Mouse (Mus musculus) adrenal gland, postnatal 36 days (tissue): ENCODE results near the gene Xpc. TPM values are rescaled to one million over a fixed set of nuclear protein-coding genes. Genes with fewer than 3 reads are reported as not detected.
A peak's percentile ranks its signal among the peaks of the same experiment; 100 is the strongest.

Experiments
- DNase-seq, 2 experiments: peaks; one replicate each; pipeline ENCODE4 v3.0.0; 2021; ENCODE audit warnings: mixed read lengths in 1 of 2
- long read RNA-seq, 2 experiments: library from polyadenylated mRNA; stranded (forward); transcript quantifications; one replicate each; pipeline ENCODE4 v2.0.0; 2021; ENCODE audit warnings: borderline sequencing depth in 2 of 2
- total RNA-seq, 2 experiments: library from RNA; stranded (reverse); gene quantifications; 2 replicates each; pipeline ENCODE4 v1.2.3; 2021

Gene Xpc
- total RNA-seq, result 10 to 100 TPM; 13.6 to 18.1 TPM
- long read RNA-seq, experiment 1, transcript Xpc-201 (16 exons, 3,634 nt), result major isoform, 9 of 27 reads
- long read RNA-seq, experiment 1, partial matches to known transcripts, result 18 of 27 reads
- long read RNA-seq, experiment 1, other reads (novel, unspliced or antisense), result 0 of 27 reads
- long read RNA-seq, experiment 2, transcript Xpc-201 (16 exons, 3,634 nt), result major isoform, 8 of 10 reads
- long read RNA-seq, experiment 2, partial matches to known transcripts, result 1 of 10 reads
- long read RNA-seq, experiment 2, other reads (novel, unspliced or antisense), result 1 of 10 reads

- DNase-seq, result peak; percentile 96 to 97
Measured at GRCm38 (mm10) chr6:91515545-91516449, at the start of gene Xpc, which contains the start of gene Lsm3. Gene Xpc (minus strand): TSS chr6:91515888. Gene Lsm3 (plus strand): TSS chr6:91515928.

DNA sequence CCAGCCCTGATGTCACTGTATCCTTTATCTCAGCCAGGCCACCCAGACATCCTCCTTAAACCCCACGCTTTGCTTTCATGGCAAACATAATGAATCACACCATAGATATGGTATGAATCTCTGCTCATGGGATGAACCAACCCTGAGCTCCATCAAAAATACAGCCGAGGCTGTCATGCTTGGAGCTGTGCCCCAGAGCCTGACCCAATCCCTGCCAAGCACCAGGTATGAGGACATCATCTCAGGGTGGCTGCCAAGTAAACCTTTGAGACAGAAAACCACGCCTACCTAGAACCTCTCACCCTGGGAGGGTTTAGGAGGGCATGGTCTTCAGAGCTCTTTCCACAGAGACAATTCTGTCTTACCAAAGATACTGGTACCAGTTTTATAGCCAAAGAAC, 47.3 kb upstream of the Xpc start:
- peak; percentile 60 to 62 for DNase-seq

DNA sequence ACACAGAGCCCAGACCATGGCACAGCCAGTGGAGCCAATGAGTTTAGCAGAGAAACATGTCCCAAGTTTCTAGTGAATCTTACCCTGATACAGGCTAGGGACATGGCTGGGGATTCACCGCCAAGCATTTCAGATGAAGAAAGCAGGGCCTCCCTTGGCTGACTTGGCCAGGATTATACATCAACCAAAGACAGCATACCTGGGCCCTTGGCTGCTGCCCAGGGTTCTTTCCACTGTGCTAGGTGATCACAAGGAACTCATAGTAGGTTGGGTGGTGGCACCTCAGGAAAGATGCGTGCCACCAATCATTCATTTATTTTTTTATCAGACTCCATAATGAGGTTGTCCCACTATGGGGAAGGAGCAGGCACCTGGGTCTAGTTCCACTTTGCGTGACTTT, 44.5 kb upstream of the Xpc start:
- DNase-seq, result no peak

- DNase-seq, result no peak
Measured at GRCm38 (mm10) chr6:91559371-91559770, 43.7 kb upstream of the Xpc start.

DNA sequence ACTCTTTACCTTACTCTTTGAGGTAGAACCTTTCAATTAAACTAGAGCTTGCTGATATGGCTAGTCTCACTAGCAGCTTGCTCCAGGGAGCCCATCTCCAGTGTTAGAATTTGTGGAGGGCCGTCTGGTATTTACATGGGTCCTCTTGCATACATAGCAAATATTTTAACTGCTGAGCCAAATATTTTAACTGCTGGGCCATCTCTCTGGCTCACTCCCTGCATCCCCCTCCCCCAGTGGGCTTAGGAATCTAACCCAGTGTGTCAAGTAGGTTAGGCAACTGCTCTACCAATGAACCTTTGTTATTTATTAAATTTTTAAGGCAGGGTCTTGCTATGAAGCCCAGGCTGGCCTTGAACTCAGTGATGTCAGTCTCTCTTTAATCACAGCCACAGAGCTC, 42.9 kb upstream of the Xpc start:
- no peak for DNase-seq

- DNase-seq, result no peak
Measured at GRCm38 (mm10) chr6:91552693-91553092, 37.0 kb upstream of the Xpc start.

DNA sequence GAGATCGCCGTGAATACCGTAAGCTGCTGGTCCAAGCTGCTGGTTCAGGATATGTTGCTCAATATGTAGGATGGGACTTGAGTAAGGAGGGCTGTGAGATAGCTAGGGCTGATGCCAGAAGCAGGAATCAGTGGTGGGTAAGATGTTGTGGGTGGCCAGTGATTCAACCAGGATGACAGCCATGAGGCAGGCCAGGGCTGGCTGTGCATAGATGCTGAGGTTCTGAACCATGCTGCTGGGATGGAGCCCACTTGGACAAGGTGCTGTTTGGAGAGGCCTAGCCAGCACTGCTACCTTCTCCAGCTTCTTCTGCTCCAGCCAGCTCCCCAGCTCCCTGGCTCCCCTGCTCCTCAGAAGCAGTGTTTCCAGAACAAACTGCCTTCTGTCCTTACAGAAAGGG, 36.0 kb upstream of the Xpc start:
- DNase-seq, result no peak

DNA sequence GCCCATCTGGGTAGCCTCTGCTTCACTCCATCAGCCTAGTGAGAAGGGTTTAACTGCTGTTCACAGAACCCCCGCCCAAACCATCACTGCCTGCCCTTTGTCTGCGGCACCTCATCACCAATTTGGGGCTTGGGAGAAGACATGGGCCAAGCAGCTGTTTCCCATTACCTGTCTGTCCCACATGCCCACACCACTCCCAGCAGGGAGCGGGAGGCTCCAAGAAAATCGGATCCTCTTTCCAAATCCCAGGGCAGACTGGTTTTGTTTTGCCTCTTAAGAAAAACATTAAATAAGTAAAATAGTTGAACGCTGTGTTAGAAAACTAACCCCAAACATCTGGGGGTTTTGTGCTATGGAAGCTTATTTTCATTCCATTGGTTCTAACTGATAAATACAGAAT, 33.9 kb upstream of the Xpc start:
- no peak for DNase-seq

DNA sequence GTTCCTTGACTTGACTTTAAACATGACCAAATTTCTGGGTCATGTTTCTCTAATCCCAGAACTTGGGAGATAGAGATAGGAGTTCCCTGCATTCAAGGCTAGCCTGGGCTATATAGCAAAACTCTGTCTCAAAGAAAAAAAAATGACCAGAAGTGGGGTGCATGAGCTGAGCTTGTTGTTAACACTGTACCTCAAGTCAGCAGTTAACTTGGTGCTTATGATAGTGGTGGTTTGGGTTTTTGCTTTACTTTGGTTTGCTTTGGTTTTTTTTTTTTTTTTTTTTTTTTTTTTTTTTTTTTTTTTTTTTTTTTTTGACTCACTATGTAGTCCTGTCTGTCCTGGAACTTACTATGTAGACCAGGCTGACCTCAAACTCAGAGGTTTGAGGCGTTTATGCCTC, 31.6 kb upstream of the Xpc start:
- DNase-seq, result no peak

GRCm38 (mm10) chr6:91546241-91546884, 30.7 kb upstream of the Xpc start:
- DNase-seq, result no peak

GRCm38 (mm10) chr6:91543056-91543455, 27.4 kb upstream of the Xpc start:
- no peak for DNase-seq

- DNase-seq, result no peak
Measured at GRCm38 (mm10) chr6:91541276-91541675, 25.6 kb upstream of the Xpc start.

DNA sequence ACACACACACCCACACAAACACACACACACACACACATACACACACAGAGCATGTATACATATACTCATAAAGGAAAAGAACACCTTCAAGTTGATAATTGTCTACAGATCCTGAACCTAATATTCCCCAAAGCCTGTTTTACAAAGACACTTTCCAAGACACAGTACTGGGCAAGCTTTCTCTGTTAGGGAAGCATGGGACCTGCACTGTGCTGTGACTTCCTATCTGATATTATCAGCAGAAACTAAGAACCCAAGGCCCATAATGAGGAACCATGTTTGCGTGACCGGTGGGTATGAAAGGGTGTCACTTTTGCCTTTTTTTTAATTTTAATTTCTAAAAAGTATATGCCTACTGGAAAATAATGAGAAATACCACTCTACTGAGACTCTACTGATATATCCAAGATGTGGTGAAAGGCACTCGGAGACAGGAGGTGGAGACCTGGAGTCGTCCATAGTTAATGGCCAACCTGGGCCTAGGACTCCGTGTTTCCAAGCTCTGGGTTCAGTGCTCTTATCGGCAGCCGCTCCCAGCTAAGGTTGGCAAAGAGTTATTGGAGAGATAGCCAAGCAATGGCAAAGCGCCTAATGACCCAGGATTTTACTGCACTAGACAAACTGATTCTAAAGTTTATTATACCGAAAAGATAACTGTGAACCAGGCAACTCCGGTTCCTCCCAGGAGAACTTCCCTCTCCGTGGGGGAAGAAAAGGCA, 20.5 kb upstream of the Xpc start:
- DNase-seq, result no peak

DNA sequence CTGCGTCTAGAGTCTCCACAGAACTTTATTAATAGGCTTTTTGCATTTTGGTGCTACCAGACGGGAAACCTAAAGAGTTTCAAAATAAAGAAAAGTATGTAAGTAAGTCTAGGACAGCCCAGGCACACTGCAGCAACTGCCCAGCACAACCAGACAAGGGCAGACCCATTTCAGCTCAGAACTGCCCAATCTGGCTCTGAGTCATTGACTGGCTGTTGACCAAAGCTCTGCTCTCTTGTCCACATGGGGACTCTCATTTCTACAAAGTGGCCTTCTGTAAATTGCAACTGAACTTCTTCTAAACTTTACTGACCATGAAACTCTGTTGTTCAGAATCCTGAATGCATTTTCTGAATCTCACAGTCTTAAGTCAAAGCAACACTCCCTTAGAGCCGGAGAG, 19.5 kb upstream of the Xpc start:
- peak; percentile 52 to 67 for DNase-seq

DNA sequence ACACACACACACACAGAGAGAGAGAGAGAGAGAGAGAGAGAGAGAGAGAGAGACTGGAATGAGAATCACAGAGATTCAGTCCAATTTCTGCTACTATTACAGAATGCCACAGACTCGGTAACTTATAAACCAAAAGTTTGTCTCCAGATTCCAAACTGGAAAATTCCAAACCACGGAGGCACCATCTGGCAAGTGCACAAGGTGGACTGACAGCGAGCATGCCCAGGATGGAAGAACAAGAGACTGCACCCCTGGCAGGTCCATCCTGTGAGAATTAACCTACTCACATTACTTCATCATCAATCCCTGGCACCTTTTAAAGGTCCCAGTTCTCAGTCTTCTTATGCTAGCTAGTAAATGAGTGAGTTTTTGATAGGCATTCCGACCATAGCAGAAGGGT, 18.6 kb upstream of the Xpc start:
- DNase-seq, result no peak

DNA sequence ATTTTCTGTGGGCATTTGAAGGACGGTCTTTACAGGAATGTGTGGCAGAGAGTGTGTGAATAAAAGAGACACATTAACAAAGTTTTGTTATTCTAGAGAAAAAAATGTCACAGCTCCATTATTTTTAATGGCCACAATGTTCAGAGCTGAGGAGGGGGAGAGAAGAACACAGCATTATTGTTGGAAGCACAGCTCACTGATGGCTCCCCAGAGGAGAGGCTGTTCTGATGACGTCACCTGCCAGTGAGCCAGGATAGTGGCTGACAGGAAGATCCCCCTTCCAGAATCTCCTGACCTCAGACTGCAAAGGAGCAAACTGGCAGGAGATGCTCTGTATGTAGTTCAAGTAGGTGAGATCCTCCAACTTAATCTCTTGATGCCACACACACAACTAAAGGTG, 18.1 kb upstream of the Xpc start:
- DNase-seq, result no peak

- DNase-seq, result no peak
Measured at GRCm38 (mm10) chr6:91533359-91533758, 17.7 kb upstream of the Xpc start.

GRCm38 (mm10) chr6:91532661-91533060, 17.0 kb upstream of the Xpc start:
- DNase-seq, result no peak

- DNase-seq, result no peak
Measured at GRCm38 (mm10) chr6:91531276-91531675, 15.6 kb upstream of the Xpc start.

DNA sequence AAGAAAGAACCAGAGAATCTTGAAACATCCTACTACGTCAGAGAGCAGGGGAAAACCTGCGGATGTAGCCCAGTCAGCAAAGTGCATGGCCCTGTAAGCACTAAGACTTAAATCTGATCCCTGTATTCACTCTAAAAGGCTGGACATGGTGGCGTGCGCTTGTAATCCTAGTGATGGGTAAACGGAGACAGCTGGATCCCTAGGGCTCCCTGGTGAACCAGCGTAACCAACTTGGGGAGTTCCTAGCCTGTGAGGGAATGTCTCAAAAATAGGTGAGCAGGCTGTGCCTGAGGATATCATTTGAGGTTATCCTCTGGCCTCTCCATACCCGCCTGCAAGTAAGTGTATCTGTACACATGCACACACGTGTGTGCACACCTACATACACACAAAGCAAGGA, 15.0 kb upstream of the Xpc start:
- DNase-seq, result no peak

DNA sequence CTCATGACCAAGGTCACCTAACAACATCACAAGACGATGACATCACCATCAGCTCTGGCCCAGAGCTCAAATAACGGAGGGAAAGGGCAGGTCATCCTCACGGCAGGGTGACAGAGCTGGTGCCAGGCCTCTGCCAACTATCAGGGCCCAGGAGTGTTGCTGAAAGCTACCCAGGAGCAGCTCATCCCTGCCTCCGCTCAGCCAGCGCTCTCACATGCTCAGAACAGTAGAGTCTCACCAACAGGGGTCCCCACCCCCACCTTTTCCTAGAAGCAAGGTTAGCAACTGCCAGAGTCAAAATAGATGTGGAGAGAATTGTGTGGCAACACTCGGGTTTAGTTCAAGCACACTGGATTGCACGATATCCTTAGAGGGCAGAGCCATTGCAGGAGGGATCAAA, 12.6 kb upstream of the Xpc start:
- DNase-seq, result peak in 1 of 2 experiments; percentile 39

DNA sequence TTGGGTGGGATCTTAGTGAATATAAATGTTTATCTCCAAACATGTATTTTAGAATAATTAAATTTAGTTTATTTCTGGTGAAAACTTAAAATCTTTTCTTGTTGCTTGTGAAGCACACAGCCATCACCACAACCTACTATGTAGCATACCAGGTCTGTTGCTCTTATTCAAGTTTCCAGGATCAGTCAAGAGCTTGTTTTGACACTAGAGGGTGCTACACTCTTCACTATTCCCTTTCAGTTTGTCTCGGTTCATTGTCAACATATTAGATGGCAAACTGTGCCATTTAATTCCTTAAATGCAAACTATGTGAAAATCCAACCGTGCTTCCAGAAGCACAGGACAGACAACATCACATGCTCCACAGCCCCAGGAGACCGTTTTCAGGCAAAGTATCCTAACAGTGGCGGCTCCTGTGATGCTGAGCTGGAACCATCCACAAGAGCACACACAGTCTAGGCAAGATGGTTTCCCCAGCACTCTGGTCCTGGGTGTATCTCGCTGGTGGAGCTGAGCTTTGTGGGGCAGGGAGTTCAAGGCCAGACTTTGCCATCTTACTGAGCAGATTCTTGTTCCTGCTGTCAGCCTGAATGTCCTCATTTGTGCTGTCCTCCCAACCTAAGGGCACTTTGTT, 11.7 kb upstream of the Xpc start:
- no peak for DNase-seq
